Mouse (Mus musculus): ENCODE measurements at regions not wholly inside any gene's neighbourhood (a gene's known extent, or its start where the extent isn't known, plus 50 kb on each side); places are given as distances from the start of the nearest gene placed in this dataset.
"Not testable (repeated sequence)": the region's sequence is repeated elsewhere in the genome, so short reads cannot be mapped to it uniquely, and the experiment has no call there.

DNA sequence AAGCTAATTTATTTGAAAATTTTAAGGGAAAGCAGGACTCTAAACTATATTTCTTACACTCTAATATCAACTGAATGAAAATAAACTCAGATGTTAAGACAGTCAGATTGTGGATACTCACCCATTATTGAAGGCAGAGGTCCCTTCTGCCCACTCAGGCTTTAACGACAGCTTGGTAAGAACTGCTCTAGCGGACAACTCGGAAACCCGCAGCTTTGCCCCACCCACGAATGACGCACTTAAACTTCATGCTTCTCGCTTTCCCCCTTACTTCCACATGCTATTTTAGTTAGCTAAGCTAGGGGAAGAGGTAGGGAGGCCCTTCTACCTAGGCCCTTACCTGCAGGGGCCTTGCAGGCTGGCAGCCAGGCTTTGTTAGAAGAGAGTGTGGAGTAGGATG is 50.8 kb upstream of the Elmo1 start:
- ATAC-seq, result no peak

- ATAC-seq, result peak; percentile 66
These were observed 51.9 kb upstream of the Elmo1 start for GRCm38 (mm10) chr13:20038463-20038862.

GRCm38 (mm10) chr13:20037436-20037835 is 53.0 kb upstream of the Elmo1 start:
- no peak for ATAC-seq

GRCm38 (mm10) chr13:20033937-20034735 is 56.3 kb upstream of the Elmo1 start:
- ATAC-seq, result no peak

GRCm38 (mm10) chr13:20031660-20032059 is 58.7 kb upstream of the Elmo1 start:
- no peak for ATAC-seq

- ATAC-seq, result no peak
These were observed 59.3 kb upstream of the Elmo1 start for GRCm38 (mm10) chr13:20031082-20031481.

- ATAC-seq, result no peak
These were observed 63.8 kb upstream of the Elmo1 start for GRCm38 (mm10) chr13:20026612-20027011.

GRCm38 (mm10) chr13:20016454-20016853 is 73.9 kb upstream of the Elmo1 start:
- not testable (repeated sequence) for ATAC-seq

DNA sequence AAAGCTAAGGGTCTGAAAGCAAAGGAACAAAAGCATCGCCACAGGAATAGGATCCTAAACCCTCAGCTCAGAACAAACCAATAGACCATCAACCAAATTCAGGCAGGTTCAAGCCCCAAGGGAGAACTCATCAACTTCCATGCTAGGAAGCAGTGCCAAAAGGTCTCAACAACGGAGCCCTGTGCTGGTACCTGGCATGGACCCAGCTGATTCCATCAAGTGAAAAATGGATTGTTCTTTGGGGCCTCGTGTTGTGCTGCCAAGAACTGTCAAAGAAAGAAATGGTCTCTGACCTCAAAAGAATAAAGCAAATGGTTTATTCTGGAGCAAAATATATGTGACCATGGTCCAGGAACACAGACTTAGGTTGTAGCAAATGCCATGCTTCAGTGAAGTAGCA is 77.8 kb upstream of the Elmo1 start:
- ATAC-seq, result no peak

- no peak for ATAC-seq
These were observed 81.2 kb upstream of the Elmo1 start for GRCm38 (mm10) chr13:20009164-20009563.

DNA sequence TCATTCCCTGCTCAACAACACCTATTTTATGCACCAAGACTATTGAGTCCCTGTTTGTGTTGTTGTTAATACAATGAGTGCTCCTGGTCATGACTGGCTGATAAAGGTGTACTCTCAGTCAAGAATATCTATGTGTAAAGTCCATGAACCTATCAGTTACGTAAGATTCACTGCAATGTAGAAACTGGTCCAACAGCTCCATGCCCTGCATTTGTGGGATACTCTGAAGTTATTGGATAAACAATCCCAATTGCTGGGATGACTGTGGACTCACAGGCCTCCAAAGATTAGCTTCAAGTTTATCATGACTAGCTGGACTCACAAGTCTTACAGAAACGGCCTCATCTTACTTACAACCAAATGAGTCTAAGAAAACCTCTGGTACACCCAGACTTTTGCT is 82.8 kb upstream of the Elmo1 start:
- ATAC-seq, result no peak

GRCm38 (mm10) chr13:19997606-19998005 is 92.8 kb upstream of the Elmo1 start:
- ATAC-seq, result no peak

- ATAC-seq, result no peak
These were observed 114.8 kb upstream of the Elmo1 start for GRCm38 (mm10) chr13:19975621-19976020.

- no peak for ATAC-seq
These were observed 123.8 kb upstream of the Elmo1 start for GRCm38 (mm10) chr13:19966566-19966965.

DNA sequence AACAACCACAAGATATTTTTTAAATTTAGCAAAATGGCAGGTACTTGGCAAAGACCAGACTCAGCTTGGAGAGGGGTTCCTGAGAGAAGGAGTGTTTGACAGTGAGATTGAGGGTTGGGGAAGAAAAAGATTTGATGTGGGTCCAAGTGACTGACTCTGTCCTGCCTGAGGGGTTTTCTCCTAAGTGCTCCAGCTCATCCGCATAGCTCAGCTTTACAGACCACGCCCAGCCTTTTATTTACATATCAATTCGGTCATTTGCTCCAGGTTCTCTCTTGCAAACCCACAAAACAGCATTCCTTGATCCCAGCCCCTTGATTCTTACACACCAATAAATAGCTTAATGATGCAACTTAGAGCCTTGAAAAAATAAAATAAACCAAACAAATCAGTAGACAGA is 127.4 kb upstream of the Elmo1 start:
- ATAC-seq, result no peak

GRCm38 (mm10) chr13:19928761-19929160 is 104.7 kb upstream of the Gpr141 start:
- no peak for ATAC-seq

DNA sequence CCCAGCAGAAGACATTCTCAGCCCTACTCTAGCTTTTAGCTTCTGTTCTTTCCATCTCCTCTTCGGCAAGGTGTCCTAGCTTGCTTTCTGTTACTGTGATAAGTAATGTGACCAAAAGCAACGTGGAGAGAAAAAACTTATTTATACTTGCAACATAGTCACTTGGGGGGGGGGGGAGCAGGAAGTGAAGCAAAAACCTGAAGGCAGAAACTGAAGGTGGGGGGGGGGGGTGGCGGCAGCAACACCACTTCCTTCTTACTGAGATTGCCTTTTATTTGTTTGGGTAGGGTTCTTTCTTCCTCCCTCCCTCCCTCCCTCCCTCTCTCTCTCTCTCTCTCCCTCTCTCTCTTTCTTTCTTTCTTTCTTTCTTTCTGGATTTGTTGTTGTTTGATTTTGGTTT is 103.8 kb upstream of the Gpr141 start:
- no peak for ATAC-seq

GRCm38 (mm10) chr13:19921084-19921827 is 97.2 kb upstream of the Gpr141 start:
- ATAC-seq, result no peak

- no peak for ATAC-seq
These were observed 88.0 kb upstream of the Gpr141 start for GRCm38 (mm10) chr13:19911860-19912584.

DNA sequence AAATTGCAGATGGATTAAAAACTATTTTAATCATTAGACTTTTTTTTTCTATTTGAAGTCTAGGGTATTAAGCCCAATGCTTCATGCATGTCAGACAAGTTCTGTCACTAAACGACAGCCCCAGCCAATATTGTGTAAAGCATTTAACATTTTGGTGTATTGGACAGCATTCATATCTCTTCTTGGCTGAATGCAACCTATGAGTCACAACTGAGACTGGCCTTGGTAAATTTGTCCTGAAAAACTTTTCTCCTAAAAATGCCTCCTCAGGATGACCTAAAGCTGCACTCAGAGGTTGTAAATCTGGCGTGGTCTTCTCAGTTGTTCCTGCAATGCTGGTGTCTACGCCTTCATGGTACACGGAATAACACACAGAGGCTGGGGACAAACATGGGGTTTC is 78.7 kb upstream of the Gpr141 start:
- ATAC-seq, result no peak

GRCm38 (mm10) chr13:19897191-19897590 is 73.1 kb upstream of the Gpr141 start:
- ATAC-seq, result no peak

GRCm38 (mm10) chr13:19888983-19889773 is 65.1 kb upstream of the Gpr141 start:
- ATAC-seq, result no peak

Measured in CD4-positive, CD25-positive, alpha-beta regulatory T cell, adult 4 months (primary cell).